Mouse (Mus musculus) bone marrow macrophage, adult 2 months (primary cell): ENCODE results near the gene Ccr10.

ENCODE experiments used
- CTCF ChIP-seq: IDR thresholded peaks from 2 replicates; pipeline ENCODE4 v1.5.1; 2012; ENCODE audit warnings: low read depth, mild to moderate bottlenecking, low read length, moderate library complexity
- POLR2A ChIP-seq: IDR thresholded peaks from 2 replicates; pipeline ENCODE4 v1.6.1; 2012; ENCODE audit warnings: mild to moderate bottlenecking, low read depth, low read length, borderline replicate concordance

- TF ChIP-seq POLR2A (no peak), CTCF (no peak)
Observed at GRCm38 (mm10) chr11:101174389-101174745, 876 bp downstream of the Ccr10 start.
